Mouse (Mus musculus): ENCODE measurements at regions not wholly inside any gene's neighbourhood (a gene's known extent, or its start where the extent isn't known, plus 50 kb on each side); places are given as distances from the start of the nearest gene placed in this dataset.
A peak's percentile ranks its signal among the peaks of the same experiment; 100 is the strongest.

DNA sequence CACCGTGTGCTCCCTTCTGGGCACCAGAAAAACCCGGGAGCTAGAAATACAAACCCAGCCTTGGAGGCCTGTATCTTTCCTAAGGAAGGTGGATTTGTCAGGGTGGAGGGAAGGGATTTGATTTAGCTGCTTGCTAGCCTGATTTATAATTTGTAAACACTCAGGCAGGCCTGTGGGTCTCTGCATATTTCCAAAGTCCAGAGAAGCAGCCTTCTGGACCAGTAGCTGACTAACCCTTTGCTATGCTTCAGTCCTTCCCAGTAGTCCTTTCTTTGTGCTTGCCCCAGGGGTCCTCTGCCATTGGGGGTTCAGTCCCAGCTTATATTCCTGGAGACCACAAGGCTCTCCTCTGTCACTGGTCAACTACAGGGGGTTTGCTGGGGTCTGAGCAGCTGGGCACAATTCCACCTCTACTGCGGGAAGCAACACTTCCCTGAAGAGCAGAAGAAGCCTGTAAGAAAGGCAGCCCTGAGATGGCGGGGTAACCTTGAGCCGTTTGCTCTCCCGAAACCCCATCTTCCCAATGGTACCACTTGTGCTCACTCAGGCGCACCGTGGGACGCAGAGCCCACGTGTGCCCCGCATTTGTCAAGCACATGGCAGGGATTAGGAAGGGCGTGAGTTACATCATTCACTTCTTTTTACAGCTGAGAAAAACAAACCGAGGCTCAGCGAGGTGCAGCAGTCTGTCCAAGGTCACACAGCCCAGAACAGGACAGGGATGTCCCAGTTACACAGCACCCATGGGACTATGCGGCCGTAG is 85.7 kb downstream of the 1700001O22Rik start:
- no peak for DNase-seq (ENCODE audit: low spot score)

GRCm38 (mm10) chr2:30716580-30717565 is 86.6 kb downstream of the 1700001O22Rik start:
- DNase-seq (ENCODE audit: low spot score), result no peak

- no peak for DNase-seq (ENCODE audit: low spot score)
These were observed 87.6 kb downstream of the 1700001O22Rik start for GRCm38 (mm10) chr2:30715720-30716310.

- no peak for DNase-seq (ENCODE audit: low spot score)
These were observed 89.9 kb downstream of the 1700001O22Rik start for GRCm38 (mm10) chr2:30713535-30713934.

GRCm38 (mm10) chr2:30712841-30713401 is 90.5 kb downstream of the 1700001O22Rik start:
- DNase-seq (ENCODE audit: low spot score), result no peak

- DNase-seq (ENCODE audit: low spot score), result peak; percentile 73
These were observed 91.5 kb downstream of the 1700001O22Rik start for GRCm38 (mm10) chr2:30711853-30712498.

- DNase-seq (ENCODE audit: low spot score), result no peak
These were observed 92.0 kb downstream of the 1700001O22Rik start for GRCm38 (mm10) chr2:30711476-30711852.

DNA sequence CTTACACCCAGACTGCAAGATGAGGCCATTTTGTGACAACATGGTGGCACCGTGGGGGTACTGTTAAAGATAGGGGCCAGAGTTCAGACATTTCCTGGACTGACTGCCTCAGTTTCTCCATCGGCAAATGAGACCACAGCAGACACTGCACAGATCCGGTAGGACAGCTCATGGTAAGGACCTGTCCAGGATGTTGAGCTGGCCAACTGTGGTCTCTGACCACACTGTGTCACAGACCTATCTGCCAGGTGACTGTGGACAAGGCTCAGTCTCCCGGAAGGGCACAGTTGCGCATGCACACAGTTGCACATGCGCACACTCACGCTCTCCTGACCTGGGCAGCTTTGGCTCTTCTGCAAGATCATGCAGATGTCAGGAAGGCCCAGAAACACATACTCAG is 92.6 kb downstream of the 1700001O22Rik start:
- DNase-seq (ENCODE audit: low spot score), result no peak

DNA sequence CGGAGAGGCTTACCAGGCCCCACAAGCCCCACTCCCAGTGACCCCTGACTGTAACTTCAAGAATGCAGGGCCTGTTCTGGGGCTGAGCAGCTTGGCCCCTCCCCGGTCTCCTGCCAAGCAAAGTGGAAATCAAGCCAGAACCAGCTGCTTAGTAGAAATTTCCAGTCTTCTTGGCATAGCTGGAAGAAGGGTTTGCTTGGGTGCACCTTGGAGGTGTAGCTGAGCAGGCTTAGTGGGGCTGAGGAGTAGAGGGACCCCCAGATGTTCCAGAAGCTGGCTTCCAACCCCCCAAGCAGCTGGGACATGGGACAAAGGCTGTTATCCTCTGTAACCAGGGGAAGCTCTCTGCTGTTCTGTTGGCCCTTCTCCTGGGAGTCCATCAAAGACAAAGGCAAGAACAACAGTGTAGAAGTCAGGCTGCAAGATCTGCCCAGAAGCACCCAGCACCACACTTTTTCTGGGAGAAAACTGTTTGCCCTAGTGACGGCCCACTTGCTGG is 94.0 kb downstream of the 1700001O22Rik start:
- DNase-seq (ENCODE audit: low spot score), result no peak

- no peak for DNase-seq (ENCODE audit: low spot score)
These were observed 94.6 kb downstream of the 1700001O22Rik start for GRCm38 (mm10) chr2:30708762-30709385.

GRCm38 (mm10) chr2:30708001-30708683 is 95.3 kb downstream of the 1700001O22Rik start:
- DNase-seq (ENCODE audit: low spot score), result peak; percentile 62

GRCm38 (mm10) chr2:30707099-30708000 is 96.1 kb downstream of the 1700001O22Rik start:
- no peak for DNase-seq (ENCODE audit: low spot score)

DNA sequence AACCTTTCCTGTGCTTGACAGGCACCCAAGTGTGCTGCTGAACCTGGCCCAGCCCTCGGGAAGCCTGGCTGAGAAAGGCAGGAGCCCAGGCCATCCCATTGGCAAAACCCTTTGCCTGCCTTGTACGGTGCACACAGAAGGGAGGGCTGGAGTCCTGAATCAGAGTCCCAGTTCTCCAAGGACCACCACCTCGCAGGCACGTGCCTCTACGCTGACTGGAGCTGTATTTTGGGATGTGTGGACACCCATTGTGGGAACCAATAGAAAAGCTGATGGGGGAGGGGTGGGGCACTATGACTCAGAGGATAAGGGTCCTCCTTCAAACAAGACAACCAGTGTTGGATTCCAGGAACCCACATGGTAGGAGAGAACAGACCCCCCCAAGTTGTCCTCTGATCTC is 97.4 kb downstream of the 1700001O22Rik start:
- no peak for DNase-seq (ENCODE audit: low spot score)

- DNase-seq (ENCODE audit: low spot score), result no peak
These were observed 100.2 kb downstream of the 1700001O22Rik start for GRCm38 (mm10) chr2:30703308-30703707.

- DNase-seq (ENCODE audit: low spot score), result no peak
These were observed 100.8 kb downstream of the 1700001O22Rik start for GRCm38 (mm10) chr2:30702711-30703110.

DNA sequence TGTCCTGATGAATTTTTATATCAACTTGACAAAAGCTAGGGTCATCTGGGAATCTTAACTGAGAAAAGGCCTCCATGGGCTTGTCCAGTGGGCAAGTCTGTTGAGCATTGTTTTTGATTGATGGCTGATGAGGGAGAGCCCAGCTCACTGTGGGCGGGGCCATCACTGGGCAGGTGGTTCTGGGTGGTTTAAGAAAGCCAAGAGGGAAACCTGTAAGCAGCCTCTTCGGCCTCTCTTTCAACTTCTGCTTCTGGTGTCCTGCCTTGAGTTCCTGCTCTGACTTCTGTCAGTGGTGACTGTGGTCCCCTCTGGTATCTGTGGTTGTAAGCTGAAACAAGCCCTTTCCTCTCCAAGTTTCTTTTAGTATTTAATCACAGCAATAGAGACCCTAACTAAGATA is 102.6 kb downstream of the 1700001O22Rik start:
- DNase-seq (ENCODE audit: low spot score), result no peak

DNA sequence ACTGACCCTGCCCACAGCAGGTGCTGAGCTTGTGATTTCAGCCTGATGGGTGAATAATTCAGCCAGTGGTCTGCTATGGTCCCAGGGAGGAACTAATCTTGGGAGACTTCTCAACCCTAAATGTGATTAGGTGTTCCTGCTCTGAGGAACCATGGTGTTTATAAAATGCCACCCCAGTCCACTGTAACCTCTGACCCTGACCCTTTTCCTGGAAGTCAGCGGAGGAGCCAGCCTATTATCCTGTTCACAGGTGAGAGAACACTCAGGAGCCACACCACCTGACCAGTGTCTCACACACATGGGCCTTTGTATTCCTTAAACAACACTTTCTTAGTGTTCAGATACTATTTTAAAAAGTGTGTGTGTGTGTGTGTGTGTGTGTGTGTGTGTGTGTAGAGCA is 103.0 kb downstream of the 1700001O22Rik start:
- no peak for DNase-seq (ENCODE audit: low spot score)

GRCm38 (mm10) chr2:30699797-30700454 is 103.5 kb downstream of the 1700001O22Rik start:
- no peak for DNase-seq (ENCODE audit: low spot score)

Data from urinary bladder, postnatal 10 days (tissue).